Mouse (Mus musculus) midbrain, embryonic 12.5 days (tissue): Measurements from ENCODE around the gene Scnn1a. TPM values are rescaled to one million over a fixed set of nuclear protein-coding genes. Genes with fewer than 3 reads are reported as not detected.

ENCODE experiments used
- ATAC-seq: fragments of 200-750 bp; cut with Nextera tagmentation; 2 replicates; pipeline ENCODE4 v1.8.0; 2017; ENCODE audit warnings: low read depth, moderate TSS enrichment, moderate library complexity; ENCODE audit not compliant: low FRiP score
- H3K27ac ChIP-seq: fragments of 300-500 bp; sonication (generic); replicated peaks from 2 replicates; pipeline ENCODE4 v1.5.1; 2016; ENCODE audit warnings: mild to moderate bottlenecking
- H3K27me3 ChIP-seq: fragments of 300-500 bp; sonication (generic); 2 replicates; pipeline ENCODE4 v1.6.1; 2016; ENCODE audit warnings: mild to moderate bottlenecking
- H3K36me3 ChIP-seq: fragments of 300-500 bp; sonication (generic); 2 replicates; pipeline ENCODE4 v1.6.1; 2016
- H3K4me1 ChIP-seq: fragments of 300-500 bp; sonication (generic); 2 replicates; pipeline ENCODE4 v1.6.1; 2016
- H3K4me2 ChIP-seq: fragments of 300-500 bp; sonication (generic); replicated peaks from 2 replicates; pipeline ENCODE4 v1.6.1; 2016; ENCODE audit warnings: mild to moderate bottlenecking, moderate library complexity
- H3K4me3 ChIP-seq: fragments of 300-500 bp; sonication (generic); 2 replicates; pipeline ENCODE4 v1.5.1; 2016; ENCODE audit warnings: mild to moderate bottlenecking
- H3K9ac ChIP-seq: fragments of 300-500 bp; sonication (generic); replicated peaks from 2 replicates; pipeline ENCODE4 v1.6.1; 2016; ENCODE audit warnings: mild to moderate bottlenecking, moderate library complexity
- H3K9me3 ChIP-seq: fragments of 300-500 bp; sonication (generic); 2 replicates; pipeline ENCODE4 v1.6.1; 2016; ENCODE audit warnings: mild to moderate bottlenecking
- WGBS: fragments of 180-500 bp; shearing (Covaris S2); methylation state at CpG from one replicate; pipeline ENCODE4 v1.1.7; 2016; 5-methylcytosine and 5-hydroxymethylcytosine counted together
- polyA plus RNA-seq: library from polyadenylated mRNA; unstranded; fragments of >200 nt; fragmentation: Nextera tagmentation; extraction: Ambion mirVana; gene quantifications from 2 replicates; pipeline ENCODE4 v1.2.1, GENCODE M21; 2016

Gene Scnn1a
- polyA plus RNA-seq, 1 experiment from 2014 or later, result 0.43 TPM

GRCm38 (mm10) chr6:125348721-125349574, 28.5 kb downstream of the Scnn1a start, which contains the start of gene Tnfrsf1a:
Gene Tnfrsf1a (plus strand): TSS chr6:125349362.
- Histone ChIP-seq H3K9ac (peak within 1 kb of the TSS; percentile 46), H3K27me3 (peaks cover 27% of the 10 kb centered on the region), H3K27ac (no peak within 1 kb of the TSS), H3K9me3 (no peaks in the 10 kb centered on the region), H3K4me1 (peaks cover 23% of the 10 kb centered on the region), H3K4me2 (peak within 1 kb of the TSS; percentile 58), H3K36me3 (no peaks in the 10 kb centered on the region), H3K4me3 (peak within 1 kb of the TSS; percentile 45)
- ATAC-seq, result no peak
- 3% methylated on average over 22 of the region's 22 CpGs for WGBS

GRCm38 (mm10) chr6:125349575-125350230, 29.2 kb downstream of the Scnn1a start:
- WGBS, result under 1% methylated on average over 26 of the region's 27 CpGs
- Histone ChIP-seq H3K9me3 (no peaks in the 10 kb centered on the region), H3K27me3 (peaks cover 28% of the 10 kb centered on the region), H3K27ac (no peak overlapping the region), H3K36me3 (no peaks in the 10 kb centered on the region), H3K4me3 (peak overlapping the region; percentile 45), H3K4me2 (peak overlapping the region; percentile 58), H3K4me1 (peaks cover 29% of the 10 kb centered on the region), H3K9ac (peak overlapping the region; percentile 46)
- peak; percentile 65 for ATAC-seq

DNA sequence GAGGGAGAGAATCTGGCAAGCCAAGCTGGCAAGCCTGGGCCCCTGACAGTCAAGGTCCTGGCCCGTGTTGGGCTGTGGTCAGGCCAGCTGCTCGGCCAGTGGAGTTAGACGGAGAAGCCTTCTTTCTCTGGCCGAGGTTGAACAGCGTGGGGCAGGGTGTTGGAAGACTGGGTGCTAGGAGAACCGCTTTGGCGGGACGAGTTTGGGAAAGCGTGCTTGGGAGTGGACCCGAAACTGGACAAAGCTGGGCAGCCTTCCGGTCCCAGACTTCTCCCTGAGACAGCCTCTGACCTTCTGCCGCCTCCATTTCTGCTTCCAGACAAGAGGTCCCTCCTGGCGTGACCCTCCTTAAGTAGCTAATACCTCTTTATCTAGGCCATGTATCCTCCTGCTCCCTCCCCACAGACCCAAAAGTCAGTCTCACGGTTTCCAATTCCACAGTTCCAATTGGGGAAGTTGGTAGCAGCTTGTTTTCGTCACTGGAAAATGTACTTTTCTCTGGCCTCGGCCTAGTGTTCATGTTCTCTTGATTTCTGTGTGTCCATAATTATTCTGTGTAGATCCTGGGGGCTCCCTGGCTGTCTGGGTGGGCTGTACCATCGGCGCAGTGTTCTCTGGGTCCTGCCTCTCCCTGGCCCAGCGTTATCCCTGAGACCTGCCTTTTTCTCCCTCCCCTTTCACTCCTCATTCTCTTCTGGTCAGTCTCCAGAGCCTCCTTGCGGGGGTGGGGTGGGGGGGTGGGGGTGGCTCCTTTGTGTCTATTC, 30.0 kb downstream of the Scnn1a start:
- peak overlapping the region; percentile 45 for H3K4me3 ChIP-seq
- peak overlapping the region; percentile 58 for H3K4me2 ChIP-seq
- ATAC-seq, result no peak
- H3K27ac ChIP-seq, result no peak overlapping the region
- peaks cover 36% of the 10 kb centered on the region for H3K4me1 ChIP-seq
- peak overlapping the region; percentile 46 for H3K9ac ChIP-seq
- H3K36me3 ChIP-seq, result no peaks in the 10 kb centered on the region
- H3K9me3 ChIP-seq, result no peaks in the 10 kb centered on the region
- WGBS, result 4% methylated on average over 20 of the region's 20 CpGs
- peaks cover 24% of the 10 kb centered on the region for H3K27me3 ChIP-seq

DNA sequence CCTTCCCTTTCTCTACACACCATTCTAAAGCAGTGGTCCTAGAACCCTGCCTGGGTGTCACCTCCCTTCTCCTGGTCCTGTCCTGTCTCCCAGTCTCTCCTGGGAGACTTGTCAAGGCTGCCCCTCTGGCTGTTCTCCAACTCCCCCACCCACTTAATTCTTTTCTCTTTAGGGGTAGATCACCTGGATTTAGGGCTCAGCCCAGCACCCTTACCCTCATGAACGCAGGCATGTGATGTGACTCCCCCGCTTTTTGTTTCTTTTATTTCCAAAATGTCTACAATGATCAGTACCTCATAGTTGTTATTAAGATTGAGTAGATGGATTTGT, 30.5 kb downstream of the Scnn1a start:
- no peaks in the 10 kb centered on the region for H3K9me3 ChIP-seq
- no peak for ATAC-seq
- peak overlapping the region; percentile 45 for H3K4me3 ChIP-seq
- no peaks in the 10 kb centered on the region for H3K36me3 ChIP-seq
- no peak overlapping the region for H3K9ac ChIP-seq
- H3K4me2 ChIP-seq, result peak overlapping the region; percentile 58
- peaks cover 27% of the 10 kb centered on the region for H3K27me3 ChIP-seq
- WGBS, result 78% methylated on average over 2 of the region's 2 CpGs
- no peak overlapping the region for H3K27ac ChIP-seq
- H3K4me1 ChIP-seq, result peaks cover 39% of the 10 kb centered on the region

DNA sequence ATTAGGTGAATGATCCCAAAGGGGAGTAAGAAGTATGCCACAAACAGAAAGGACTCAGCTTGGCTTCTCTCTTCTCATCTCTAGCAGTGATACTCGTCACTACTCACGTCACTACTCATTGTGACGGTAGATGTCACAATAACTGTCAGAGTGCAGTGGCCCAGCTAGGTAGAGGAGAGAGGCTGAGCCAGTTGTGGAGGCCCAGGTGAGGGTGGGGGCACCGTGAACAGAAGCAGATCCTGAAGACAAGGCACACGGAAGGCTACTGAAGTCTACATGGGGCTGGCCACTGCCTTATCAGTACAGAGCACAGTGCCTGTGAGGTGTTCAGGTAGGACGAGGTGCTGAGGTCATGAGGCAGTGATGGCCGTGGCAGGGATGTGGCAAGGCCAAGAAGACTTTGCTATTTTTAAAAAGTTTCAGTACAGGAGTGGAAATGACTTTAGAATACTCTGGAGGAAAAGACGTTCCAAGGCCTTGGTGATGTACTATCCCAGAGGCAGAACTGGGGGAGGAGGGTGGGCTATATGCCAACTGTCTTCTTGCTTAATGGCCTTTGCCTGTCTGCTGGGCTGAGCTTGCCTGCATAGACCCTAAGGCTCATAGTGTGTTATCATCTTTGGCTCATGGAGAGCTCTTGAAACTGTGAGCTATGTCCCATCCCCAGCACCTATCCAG, 31.0 kb downstream of the Scnn1a start:
- Histone ChIP-seq H3K9ac (no peak overlapping the region), H3K36me3 (no peaks in the 10 kb centered on the region), H3K27me3 (peaks cover 27% of the 10 kb centered on the region), H3K9me3 (no peaks in the 10 kb centered on the region), H3K4me1 (peaks cover 39% of the 10 kb centered on the region), H3K4me3 (no peak overlapping the region), H3K27ac (no peak overlapping the region), H3K4me2 (no peak overlapping the region)
- WGBS, result 74% methylated on average over 8 of the region's 8 CpGs
- no peak for ATAC-seq

DNA sequence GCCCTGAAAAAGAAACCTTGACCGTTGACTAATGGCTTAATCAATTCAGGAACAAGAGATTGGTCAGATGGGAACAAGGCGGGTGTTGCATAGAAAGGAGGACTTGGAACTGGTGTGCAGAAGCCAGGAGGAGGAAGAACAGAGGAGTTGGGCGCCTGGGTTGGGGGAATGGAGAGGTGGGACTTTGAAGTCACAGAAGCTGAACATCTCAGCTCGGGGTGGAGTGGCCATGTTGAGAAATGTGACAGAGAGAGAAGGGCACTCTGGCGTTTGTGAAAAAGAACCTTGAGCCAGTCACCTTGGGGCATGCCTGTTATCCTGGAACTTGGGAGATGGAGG, 31.6 kb downstream of the Scnn1a start:
- H3K4me1 ChIP-seq, result peaks cover 39% of the 10 kb centered on the region
- H3K9me3 ChIP-seq, result no peaks in the 10 kb centered on the region
- no peak overlapping the region for H3K9ac ChIP-seq
- 75% methylated on average over 5 of the region's 5 CpGs for WGBS
- ATAC-seq, result no peak
- H3K36me3 ChIP-seq, result no peaks in the 10 kb centered on the region
- peaks cover 27% of the 10 kb centered on the region for H3K27me3 ChIP-seq
- H3K4me3 ChIP-seq, result no peak overlapping the region
- no peak overlapping the region for H3K4me2 ChIP-seq
- H3K27ac ChIP-seq, result no peak overlapping the region

DNA sequence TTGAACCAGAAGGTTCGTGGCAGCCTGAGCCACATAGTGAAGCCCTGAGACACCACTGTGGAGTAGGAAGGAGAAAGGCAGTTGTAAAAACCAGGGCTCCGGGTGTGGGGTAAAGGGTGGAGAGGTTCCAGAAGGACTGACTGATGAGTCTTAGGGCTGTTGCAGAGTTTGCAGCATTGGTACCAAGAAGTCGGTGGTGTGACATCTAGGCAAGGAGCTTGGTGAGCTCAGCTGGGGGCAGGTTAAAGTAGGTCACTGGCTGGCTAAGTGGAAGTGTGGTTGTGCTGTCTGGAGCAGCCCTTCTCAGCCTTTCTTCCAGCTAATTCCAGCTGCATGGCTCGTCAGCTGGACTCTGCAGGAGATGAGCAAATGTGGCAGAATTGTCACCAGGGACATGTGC, 32.4 kb downstream of the Scnn1a start:
- Histone ChIP-seq H3K4me3 (no peak overlapping the region), H3K36me3 (peaks cover 7% of the 10 kb centered on the region), H3K9me3 (no peaks in the 10 kb centered on the region), H3K27ac (no peak overlapping the region), H3K4me2 (no peak overlapping the region), H3K9ac (no peak overlapping the region), H3K27me3 (peaks cover 27% of the 10 kb centered on the region), H3K4me1 (peaks cover 39% of the 10 kb centered on the region)
- WGBS, result 73% methylated on average over 4 of the region's 4 CpGs
- no peak for ATAC-seq

GRCm38 (mm10) chr6:125353221-125353620, 32.8 kb downstream of the Scnn1a start:
- no peaks in the 10 kb centered on the region for H3K9me3 ChIP-seq
- no peak overlapping the region for H3K27ac ChIP-seq
- no peak overlapping the region for H3K9ac ChIP-seq
- peaks cover 39% of the 10 kb centered on the region for H3K4me1 ChIP-seq
- peaks cover 12% of the 10 kb centered on the region for H3K36me3 ChIP-seq
- 84% methylated on average over 11 of the region's 11 CpGs for WGBS
- peaks cover 24% of the 10 kb centered on the region for H3K27me3 ChIP-seq
- no peak overlapping the region for H3K4me2 ChIP-seq
- no peak for ATAC-seq
- H3K4me3 ChIP-seq, result no peak overlapping the region

DNA sequence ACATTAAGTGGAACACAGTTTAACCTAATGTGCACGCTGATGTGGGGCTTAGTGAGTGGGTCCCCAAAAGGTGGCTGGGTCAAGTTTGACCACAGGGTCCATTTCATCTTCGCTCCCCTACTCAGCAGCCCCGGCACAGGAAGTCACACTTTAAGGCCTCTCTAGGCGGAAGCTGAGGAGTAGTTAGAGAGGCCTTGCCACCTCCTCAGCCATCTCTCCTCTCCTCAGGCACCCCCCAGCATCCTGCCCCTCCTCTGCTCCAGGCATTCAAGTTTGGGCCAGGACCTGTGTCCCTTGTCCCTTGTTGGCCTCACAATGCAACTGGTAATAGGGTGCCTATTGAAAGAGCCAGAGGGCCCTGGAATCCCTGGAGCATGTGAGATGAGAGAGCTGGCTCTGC, 33.2 kb downstream of the Scnn1a start:
- WGBS, result 86% methylated on average over 4 of the region's 4 CpGs
- H3K36me3 ChIP-seq, result peaks cover 15% of the 10 kb centered on the region
- no peak overlapping the region for H3K27ac ChIP-seq
- no peak overlapping the region for H3K9ac ChIP-seq
- H3K9me3 ChIP-seq, result no peaks in the 10 kb centered on the region
- no peak overlapping the region for H3K4me3 ChIP-seq
- ATAC-seq, result no peak
- H3K4me1 ChIP-seq, result peaks cover 39% of the 10 kb centered on the region
- peaks cover 24% of the 10 kb centered on the region for H3K27me3 ChIP-seq
- H3K4me2 ChIP-seq, result no peak overlapping the region

- Histone ChIP-seq H3K27ac (no peak overlapping the region), H3K36me3 (peaks cover 15% of the 10 kb centered on the region), H3K4me1 (peaks cover 30% of the 10 kb centered on the region), H3K4me2 (peak overlapping the region; percentile 18; the same call in 1 of the 2 replicates), H3K9me3 (no peaks in the 10 kb centered on the region), H3K27me3 (peaks cover 21% of the 10 kb centered on the region), H3K4me3 (0 out of 2 replicates have a peak overlapping the region, but pooled peaks have one; percentile 0), H3K9ac (no peak overlapping the region)
- no peak for ATAC-seq
- 10% methylated on average over 14 of the region's 14 CpGs for WGBS
Measured at GRCm38 (mm10) chr6:125354352-125355151, 34.1 kb downstream of the Scnn1a start.

DNA sequence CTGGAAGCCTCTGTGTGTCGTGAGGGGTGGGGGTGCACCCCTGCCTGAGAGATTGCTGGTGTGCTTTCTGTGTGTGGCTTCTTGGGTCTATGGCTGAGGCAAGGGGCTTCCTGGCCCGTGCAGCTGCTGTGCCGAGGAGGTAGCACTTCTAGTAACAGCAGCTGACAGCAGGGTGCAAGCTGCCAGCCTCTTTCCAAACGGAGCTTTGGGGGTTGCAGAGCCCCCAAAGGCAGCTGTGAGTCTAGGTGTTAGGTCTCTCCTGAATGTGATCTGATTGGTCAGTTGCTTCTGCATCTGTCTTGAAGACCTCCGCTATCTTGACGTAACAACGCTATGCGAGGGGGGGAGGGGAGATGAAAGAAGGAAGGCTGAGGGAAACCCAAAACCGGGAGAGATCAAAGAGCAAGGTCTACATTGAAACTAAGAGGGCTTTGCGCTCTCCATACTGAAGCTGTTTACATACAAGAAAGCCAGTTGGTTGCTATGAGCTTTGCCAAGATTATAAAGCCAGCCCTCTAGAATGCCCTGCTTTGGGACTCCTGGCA, 34.8 kb downstream of the Scnn1a start:
- 5% methylated on average over 10 of the region's 10 CpGs for WGBS
- Histone ChIP-seq H3K27me3 (peaks cover 27% of the 10 kb centered on the region), H3K36me3 (peaks cover 15% of the 10 kb centered on the region), H3K9me3 (no peaks in the 10 kb centered on the region), H3K27ac (no peak overlapping the region), H3K4me1 (peaks cover 24% of the 10 kb centered on the region), H3K4me3 (0 out of 2 replicates have a peak overlapping the region, but pooled peaks have one; percentile 0), H3K4me2 (peak overlapping the region; percentile 18), H3K9ac (no peak overlapping the region)
- ATAC-seq, result no peak
